Mouse (Mus musculus): Measurements from ENCODE around the gene H2-Eb1. TPM values are rescaled to one million over a fixed set of nuclear protein-coding genes. Genes with fewer than 3 reads are reported as not detected.

Gene H2-Eb1
- total and polyA plus RNA-seq, 2 experiments = 18.5 to 39.5 TPM

GRCm38 (mm10) chr17:34312185-34312584 is 6.5 kb downstream of the H2-Eb1 start:
- H3K4me1 ChIP-seq (ENCODE audit: control insufficient read depth, insufficient read depth, low read length) = no peaks in the 10 kb centered on the region
- TF ChIP-seq CTCF (IDR thresholded peaks at IDR 0.05; ENCODE audit: low read depth, low read length) = no peak
- TF ChIP-seq POLR2A (IDR thresholded peaks at IDR 0.05; ENCODE audit: extremely low read depth, insufficient read depth, low read length) = no peak
- no peaks in the 10 kb centered on the region for H3K27me3 ChIP-seq (ENCODE audit: control insufficient read depth, insufficient read depth, low read length)
- no peak overlapping the region for H3K4me3 ChIP-seq (ENCODE audit: insufficient read depth, low read depth, low read length)
- H3K9ac ChIP-seq (ENCODE audit: low read depth, low read length) = no peak overlapping the region
- 86% methylated on average over 1 of the region's 1 CpGs for WGBS
- no peak overlapping the region for H3K27ac ChIP-seq (replicated peaks; ENCODE audit: insufficient read depth, low read depth, low read length)
- no peaks in the 10 kb centered on the region for H3K36me3 ChIP-seq (ENCODE audit: control insufficient read depth, insufficient read depth, low read length)
- no peaks in the 10 kb centered on the region for H3K79me2 ChIP-seq (ENCODE audit: control insufficient read depth, insufficient read depth, low read length)
- DNase-seq (ENCODE audit: extremely low read depth, low read depth, low spot score) = no peak

DNA sequence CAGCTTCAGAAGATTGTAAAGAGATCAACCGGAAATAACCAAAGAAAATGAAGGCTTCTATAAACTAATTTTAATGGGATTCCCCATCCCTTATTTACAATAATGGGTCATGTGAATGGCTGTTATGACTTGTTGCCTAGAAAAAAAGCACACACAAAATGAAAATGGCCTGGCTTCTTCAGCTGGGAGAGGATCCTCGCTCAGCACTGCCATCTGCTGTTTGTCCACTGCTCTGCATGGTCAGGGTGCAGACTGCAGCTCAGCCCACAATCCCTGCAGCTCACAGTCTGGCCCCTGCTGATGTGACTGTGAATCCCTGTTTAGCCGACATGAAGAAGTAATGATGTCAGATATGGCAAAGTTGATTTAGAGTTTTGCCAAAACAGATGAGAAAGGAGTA is 7.7 kb downstream of the H2-Eb1 start:
- H3K79me2 ChIP-seq (ENCODE audit: control insufficient read depth, insufficient read depth, low read length) = no peaks in the 10 kb centered on the region
- H3K9ac ChIP-seq (ENCODE audit: low read depth, low read length) = no peak overlapping the region
- H3K4me3 ChIP-seq (ENCODE audit: insufficient read depth, low read depth, low read length) = no peak overlapping the region
- H3K36me3 ChIP-seq (ENCODE audit: control insufficient read depth, insufficient read depth, low read length) = no peaks in the 10 kb centered on the region
- 34% methylated on average over 3 of the region's 3 CpGs for WGBS
- no peaks in the 10 kb centered on the region for H3K4me1 ChIP-seq (ENCODE audit: control insufficient read depth, insufficient read depth, low read length)
- H3K27me3 ChIP-seq (ENCODE audit: control insufficient read depth, insufficient read depth, low read length) = no peaks in the 10 kb centered on the region
- TF ChIP-seq POLR2A (IDR thresholded peaks at IDR 0.05; ENCODE audit: extremely low read depth, insufficient read depth, low read length) (no peak), CTCF (IDR thresholded peaks at IDR 0.05; ENCODE audit: low read depth, low read length) (peak; percentile 98)
- no peak overlapping the region for H3K27ac ChIP-seq (replicated peaks; ENCODE audit: insufficient read depth, low read depth, low read length)
- DNase-seq (ENCODE audit: extremely low read depth, low read depth, low spot score) = peak; percentile 26

- no peak for DNase-seq (ENCODE audit: extremely low read depth, low read depth, low spot score)
- H3K36me3 ChIP-seq (ENCODE audit: control insufficient read depth, insufficient read depth, low read length) = no peaks in the 10 kb centered on the region
- H3K4me1 ChIP-seq (ENCODE audit: control insufficient read depth, insufficient read depth, low read length) = no peaks in the 10 kb centered on the region
- H3K79me2 ChIP-seq (ENCODE audit: control insufficient read depth, insufficient read depth, low read length) = no peaks in the 10 kb centered on the region
- H3K9ac ChIP-seq (ENCODE audit: low read depth, low read length) = no peak overlapping the region
- TF ChIP-seq CTCF (IDR thresholded peaks at IDR 0.05; ENCODE audit: low read depth, low read length) (no peak), POLR2A (IDR thresholded peaks at IDR 0.05; ENCODE audit: extremely low read depth, insufficient read depth, low read length) (no peak)
- WGBS = 70% methylated on average over 9 of the region's 9 CpGs
- H3K4me3 ChIP-seq (ENCODE audit: insufficient read depth, low read depth, low read length) = no peak overlapping the region
- no peaks in the 10 kb centered on the region for H3K27me3 ChIP-seq (ENCODE audit: control insufficient read depth, insufficient read depth, low read length)
- no peak overlapping the region for H3K27ac ChIP-seq (replicated peaks; ENCODE audit: insufficient read depth, low read depth, low read length)
Measured at GRCm38 (mm10) chr17:34314286-34314685, 8.6 kb downstream of the H2-Eb1 start.

- TF ChIP-seq CTCF (IDR thresholded peaks at IDR 0.05; ENCODE audit: low read depth, low read length) (no peak), POLR2A (IDR thresholded peaks at IDR 0.05; ENCODE audit: extremely low read depth, insufficient read depth, low read length) (no peak)
- no peaks in the 10 kb centered on the region for H3K27me3 ChIP-seq (ENCODE audit: control insufficient read depth, insufficient read depth, low read length)
- no peak for DNase-seq (ENCODE audit: extremely low read depth, low read depth, low spot score)
- no peaks in the 10 kb centered on the region for H3K79me2 ChIP-seq (ENCODE audit: control insufficient read depth, insufficient read depth, low read length)
- H3K4me1 ChIP-seq (ENCODE audit: control insufficient read depth, insufficient read depth, low read length) = no peaks in the 10 kb centered on the region
- H3K27ac ChIP-seq (replicated peaks; ENCODE audit: insufficient read depth, low read depth, low read length) = no peak overlapping the region
- H3K36me3 ChIP-seq (ENCODE audit: control insufficient read depth, insufficient read depth, low read length) = no peaks in the 10 kb centered on the region
- no peak overlapping the region for H3K4me3 ChIP-seq (ENCODE audit: insufficient read depth, low read depth, low read length)
- no peak overlapping the region for H3K9ac ChIP-seq (ENCODE audit: low read depth, low read length)
- WGBS = 81% methylated on average over 1 of the region's 1 CpGs
Measured at GRCm38 (mm10) chr17:34315512-34315911, 9.8 kb downstream of the H2-Eb1 start.

GRCm38 (mm10) chr17:34316697-34317096 is 11.0 kb downstream of the H2-Eb1 start:
- no peak for DNase-seq (ENCODE audit: extremely low read depth, low read depth, low spot score)
- 76% methylated on average over 2 of the region's 2 CpGs for WGBS
- no peaks in the 10 kb centered on the region for H3K4me1 ChIP-seq (ENCODE audit: control insufficient read depth, insufficient read depth, low read length)
- H3K79me2 ChIP-seq (ENCODE audit: control insufficient read depth, insufficient read depth, low read length) = no peaks in the 10 kb centered on the region
- H3K9ac ChIP-seq (ENCODE audit: low read depth, low read length) = no peak overlapping the region
- TF ChIP-seq CTCF (IDR thresholded peaks at IDR 0.05; ENCODE audit: low read depth, low read length) (no peak), POLR2A (IDR thresholded peaks at IDR 0.05; ENCODE audit: extremely low read depth, insufficient read depth, low read length) (no peak)
- H3K27me3 ChIP-seq (ENCODE audit: control insufficient read depth, insufficient read depth, low read length) = no peaks in the 10 kb centered on the region
- H3K27ac ChIP-seq (replicated peaks; ENCODE audit: insufficient read depth, low read depth, low read length) = no peak overlapping the region
- no peaks in the 10 kb centered on the region for H3K36me3 ChIP-seq (ENCODE audit: control insufficient read depth, insufficient read depth, low read length)
- H3K4me3 ChIP-seq (ENCODE audit: insufficient read depth, low read depth, low read length) = no peak overlapping the region

GRCm38 (mm10) chr17:34317275-34317674 is 11.6 kb downstream of the H2-Eb1 start:
- Histone ChIP-seq H3K27ac (replicated peaks; ENCODE audit: insufficient read depth, low read depth, low read length) (no peak overlapping the region), H3K4me3 (ENCODE audit: insufficient read depth, low read depth, low read length) (no peak overlapping the region), H3K36me3 (ENCODE audit: control insufficient read depth, insufficient read depth, low read length) (no peaks in the 10 kb centered on the region), H3K4me1 (ENCODE audit: control insufficient read depth, insufficient read depth, low read length) (no peaks in the 10 kb centered on the region), H3K27me3 (ENCODE audit: control insufficient read depth, insufficient read depth, low read length) (no peaks in the 10 kb centered on the region), H3K9ac (ENCODE audit: low read depth, low read length) (no peak overlapping the region), H3K79me2 (ENCODE audit: control insufficient read depth, insufficient read depth, low read length) (no peaks in the 10 kb centered on the region)
- 27% methylated on average over 2 of the region's 2 CpGs for WGBS
- no peak for DNase-seq (ENCODE audit: extremely low read depth, low read depth, low spot score)
- TF ChIP-seq POLR2A (IDR thresholded peaks at IDR 0.05; ENCODE audit: extremely low read depth, insufficient read depth, low read length) = no peak
- TF ChIP-seq CTCF (IDR thresholded peaks at IDR 0.05; ENCODE audit: low read depth, low read length) = no peak

All from liver, adult 2 months (tissue).